In the genomic region with DNA sequence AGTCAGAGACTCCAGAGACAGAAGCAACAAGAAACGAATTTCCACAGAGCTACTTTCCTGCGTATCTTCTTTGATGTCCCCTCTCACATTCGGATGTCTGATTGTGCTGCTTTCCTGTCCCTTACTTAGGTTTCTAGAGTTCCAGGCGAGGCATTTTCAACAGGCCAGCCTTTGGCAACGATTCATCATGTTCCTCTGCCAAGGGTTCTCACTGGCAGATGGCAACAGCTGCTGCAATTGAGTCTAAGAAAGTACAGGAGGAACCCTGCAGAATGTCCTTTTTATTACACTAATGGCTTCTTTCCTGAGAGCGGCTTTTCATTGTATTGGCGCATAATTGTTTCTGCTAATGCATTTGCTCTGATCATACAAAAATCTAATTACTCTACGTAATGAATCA, we compare ENCODE assay signal across 8 mouse cellular contexts.
A peak's percentile ranks its signal among the peaks of the same experiment; 100 is the strongest.
DNase-seq lines count a peak whose midpoint lies in the region; ATAC-seq lines count a peak whose summit lies in the region.

No protein-coding gene starts in this region.

- H3K36me3 ChIP-seq in hindbrain, embryonic 12.5 days, result no peaks in the 10 kb centered on the region

- H3K4me1 ChIP-seq in hindbrain, embryonic 12.5 days, result peaks cover 4% of the 10 kb centered on the region; the same call in 1 of the 2 replicates

- intact Hi-C loops in left cerebral cortex, postnatal 4 days (cut with DNase I), result no loop called here

- H3K9me3 ChIP-seq in hindbrain, embryonic 12.5 days (replicated peaks), result no peaks in the 10 kb centered on the region

- peak; percentile 44 to 70 for DNase-seq in left cerebral cortex, adult 18-20 months (ENCODE audit: low spot score in 2 of 2)
- no peak for DNase-seq in left cerebral cortex, adult 11 months (ENCODE audit: low spot score)
- DNase-seq in adrenal gland, postnatal 36 days, result peak; percentile 56 to 58
- peak; percentile 5 for DNase-seq in embryo, embryonic 11.5 days (ENCODE audit: low read depth, low spot score)
- DNase-seq in left cerebral cortex, postnatal 4 days, result peak; percentile 83
- DNase-seq in skeletal muscle tissue, adult 2 months (ENCODE audit: low read depth, low spot score), result peak; percentile 64
- DNase-seq in frontal cortex, postnatal 14 days (ENCODE audit: low spot score in 2 of 2), result no peak

- H3K27ac ChIP-seq in hindbrain, embryonic 12.5 days, result peak overlapping the region; percentile 25; the same call in 1 of the 2 replicates

- H3K4me3 ChIP-seq in hindbrain, embryonic 12.5 days, result no peak overlapping the region

- no peak overlapping the region for H3K4me2 ChIP-seq in hindbrain, embryonic 12.5 days (replicated peaks)

- H3K9ac ChIP-seq in hindbrain, embryonic 12.5 days, result no peak overlapping the region

- peak; percentile 46 for ATAC-seq in hindbrain, embryonic 12.5 days (ENCODE audit: low FRiP score)

- H3K27me3 ChIP-seq in hindbrain, embryonic 12.5 days, result no peaks in the 10 kb centered on the region

- WGBS in hindbrain, embryonic 12.5 days, result 50% methylated on average over 8 of the region's 8 CpGs

Comparison
In these comparisons a context has a peak if more than half of its experiments do, and no peak if none do; other contexts are left out.
1. DNase-seq: peak in left cerebral cortex, adult 18-20 months (2 of 2), adrenal gland, postnatal 36 days (2 of 2), embryo, embryonic 11.5 days (single experiment), left cerebral cortex, postnatal 4 days (single experiment) and skeletal muscle tissue, adult 2 months (single experiment); none in left cerebral cortex, adult 11 months (single experiment) and frontal cortex, postnatal 14 days (0 of 2).